Mouse (Mus musculus) C2C12 (cell line): ENCODE results near the gene Trpv5. TPM values are rescaled to one million over a fixed set of nuclear protein-coding genes. Genes with fewer than 3 reads are reported as not detected.

ENCODE experiments used
- H3K27me3 ChIP-seq: one replicate; pipeline ENCODE4 v1.6.1; 2011; ENCODE audit not compliant: control insufficient read depth, insufficient read depth, insufficient read length
- H3K36me3 ChIP-seq: one replicate; pipeline ENCODE4 v1.6.1; 2011; ENCODE audit not compliant: control insufficient read depth, insufficient read depth
- H3K4me3 ChIP-seq: one replicate; pipeline ENCODE4 v1.5.1; 2011; ENCODE audit warnings: mild to moderate bottlenecking, control low read depth; ENCODE audit not compliant: poor library complexity, insufficient read depth, severe bottlenecking
- H3K79me2 ChIP-seq: one replicate; pipeline ENCODE4 v1.6.1; 2011; ENCODE audit not compliant: control insufficient read depth, insufficient read depth
- H3K79me3 ChIP-seq: one replicate; pipeline ENCODE4 v1.6.1; 2011; ENCODE audit warnings: low read depth, control low read depth
- H3ac ChIP-seq: one replicate; pipeline ENCODE3; 2011; ENCODE audit warnings: low read depth; ENCODE audit not compliant: control insufficient read depth, insufficient read length
- CEBPB ChIP-seq: IDR thresholded peaks from one replicate; pipeline ENCODE4 v1.6.1; 2011; ENCODE audit warnings: low read depth, mild to moderate bottlenecking, control low read depth, moderate library complexity
- CTCF ChIP-seq: IDR thresholded peaks from one replicate; pipeline ENCODE4 v1.5.1; 2011; ENCODE audit not compliant: control insufficient read depth, insufficient read depth, insufficient read length
- FOSL1 ChIP-seq: IDR thresholded peaks from one replicate; pipeline ENCODE4 v1.8.0; 2011; ENCODE audit warnings: mild to moderate bottlenecking, low read length; ENCODE audit not compliant: poor library complexity, insufficient read depth, severe bottlenecking
- MAX ChIP-seq: IDR thresholded peaks from one replicate; pipeline ENCODE4 v1.6.1; 2011; ENCODE audit warnings: mild to moderate bottlenecking, control low read depth
- MYOD1 ChIP-seq: IDR thresholded peaks from one replicate; pipeline ENCODE4 v1.6.1; 2011; ENCODE audit warnings: low read depth; ENCODE audit not compliant: control insufficient read depth, insufficient read length
- MYOG ChIP-seq: IDR thresholded peaks from one replicate; pipeline ENCODE4 v1.6.1; 2011; ENCODE audit not compliant: control insufficient read depth, insufficient read length; ENCODE audit errors: extremely low read depth
- USF1 ChIP-seq: IDR thresholded peaks from one replicate; pipeline ENCODE4 v1.6.1; 2011; ENCODE audit warnings: low read depth, mild to moderate bottlenecking, control low read depth, moderate library complexity
- polyA plus RNA-seq: library from polyadenylated mRNA; unstranded; fragments of >200 nt; fragmentation: generic; extraction: Trizol; gene quantifications from one replicate; pipeline ENCODE4 v1.2.1, GENCODE M21; 2012; ENCODE audit warnings: missing spikeins

Gene Trpv5
- polyA plus RNA-seq, 1 experiment = not detected

DNA sequence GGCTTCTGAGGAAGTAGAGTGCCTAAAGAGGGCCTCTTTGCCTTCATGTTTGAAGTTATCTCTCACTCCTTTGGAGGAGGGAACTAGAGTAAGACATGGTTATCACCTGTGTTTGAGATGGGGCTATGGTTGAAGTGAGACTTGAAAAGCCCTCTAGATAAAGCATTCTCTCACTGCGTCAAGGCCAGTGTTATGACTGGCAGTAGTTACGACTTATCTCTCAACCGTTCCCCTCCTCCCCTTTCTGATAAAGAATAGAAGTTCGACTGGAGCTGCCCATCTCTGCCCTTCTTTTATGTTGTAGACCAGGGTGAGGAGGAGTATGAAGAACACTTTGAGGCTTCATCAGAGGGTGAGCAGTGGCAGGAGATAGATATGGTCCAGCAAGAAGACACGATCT, 4.3 kb upstream of the Trpv5 start:
- H3K27me3 ChIP-seq = peaks cover 5% of the 10 kb centered on the region
- H3ac ChIP-seq = no peak overlapping the region
- no peak overlapping the region for H3K4me3 ChIP-seq
- H3K79me2 ChIP-seq = no peaks in the 10 kb centered on the region
- no peaks in the 10 kb centered on the region for H3K36me3 ChIP-seq
- TF ChIP-seq MAX = no peak
- no peak for TF ChIP-seq CTCF
- TF ChIP-seq MYOD1 = no peak
- no peak for TF ChIP-seq MYOG
- no peak for TF ChIP-seq CEBPB
- TF ChIP-seq USF1 = no peak
- TF ChIP-seq FOSL1 = no peak
- H3K79me3 ChIP-seq = no peaks in the 10 kb centered on the region

DNA sequence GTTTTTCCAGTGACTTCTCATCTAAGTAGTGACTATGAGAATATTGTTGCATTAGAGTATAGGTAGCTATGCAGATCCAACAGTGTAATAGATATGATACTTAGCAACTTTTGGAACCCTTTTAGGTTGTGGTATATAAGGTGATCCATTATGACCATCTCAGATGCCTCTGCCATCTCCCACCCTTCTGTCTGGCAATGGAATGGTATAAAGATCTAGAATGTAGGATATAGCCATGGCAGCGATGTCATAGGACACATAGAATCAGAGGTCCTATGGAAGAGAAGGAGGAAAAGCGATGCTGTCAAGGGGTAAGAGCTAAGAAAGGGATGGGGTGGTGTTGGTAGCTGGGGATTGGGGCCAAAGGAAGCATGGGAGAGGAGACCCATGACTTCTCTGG, 3.6 kb upstream of the Trpv5 start, which contains the start of gene Llcfc1:
TSS of gene Llcfc1 (plus strand) at position 301 of the 400 bp plus-strand sequence.
- H3ac ChIP-seq = no peak within 1 kb of the TSS
- H3K79me3 ChIP-seq = no peaks in the 10 kb centered on the region
- TF ChIP-seq USF1 (no peak), MAX (no peak)
- peaks cover 8% of the 10 kb centered on the region for H3K27me3 ChIP-seq
- no peak within 1 kb of the TSS for H3K4me3 ChIP-seq
- no peaks in the 10 kb centered on the region for H3K36me3 ChIP-seq
- no peaks in the 10 kb centered on the region for H3K79me2 ChIP-seq

DNA sequence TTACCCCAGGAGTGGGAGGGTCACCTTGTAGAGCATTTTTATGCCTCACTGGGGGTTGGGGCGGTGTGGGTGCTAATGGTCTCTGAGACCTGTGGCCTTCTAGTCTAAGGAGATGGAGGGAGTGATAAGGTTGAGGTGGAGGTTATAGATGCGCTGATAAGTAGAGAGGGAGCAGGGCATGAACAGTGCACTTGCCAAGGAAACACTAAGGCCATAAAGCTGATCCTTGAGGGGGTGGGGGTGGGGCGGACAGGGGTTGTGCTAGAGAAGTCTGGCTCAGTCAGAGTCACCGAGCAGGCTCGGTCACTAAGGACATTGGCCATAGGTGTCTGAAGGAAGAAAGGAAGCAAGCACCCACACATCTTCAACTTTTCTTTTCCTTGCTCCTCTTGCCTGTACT, 1.1 kb upstream of the Trpv5 start:
- Histone ChIP-seq H3K79me2 (no peaks in the 10 kb centered on the region), H3K36me3 (no peaks in the 10 kb centered on the region)

DNA sequence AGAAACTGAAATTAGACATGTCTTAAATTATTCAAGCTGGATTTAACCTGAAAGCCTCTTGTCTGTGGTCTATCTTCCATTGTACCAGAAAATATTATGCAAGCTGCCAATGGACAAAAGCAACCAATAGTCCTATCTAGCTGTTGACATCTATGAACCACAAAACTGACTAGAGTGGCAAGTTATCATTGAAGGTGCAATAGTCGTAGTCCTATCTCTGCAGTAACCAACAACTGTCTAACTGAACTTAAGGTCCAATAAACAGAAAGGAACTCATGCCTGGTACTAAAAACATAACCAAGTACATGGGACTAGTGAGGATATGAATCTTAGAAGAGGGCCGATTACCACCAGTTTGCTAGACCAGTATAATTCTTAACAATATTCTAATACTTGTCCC, 4.0 kb downstream of the Trpv5 start:
- no peak overlapping the region for H3K4me3 ChIP-seq
- no peaks in the 10 kb centered on the region for H3K36me3 ChIP-seq
- H3K27me3 ChIP-seq = peaks cover 7% of the 10 kb centered on the region
- no peaks in the 10 kb centered on the region for H3K79me3 ChIP-seq
- no peak overlapping the region for H3ac ChIP-seq
- no peaks in the 10 kb centered on the region for H3K79me2 ChIP-seq
- TF ChIP-seq MYOG = no peak
- no peak for TF ChIP-seq MAX
- no peak for TF ChIP-seq CTCF
- TF ChIP-seq FOSL1 = no peak
- no peak for TF ChIP-seq USF1
- TF ChIP-seq CEBPB = no peak
- no peak for TF ChIP-seq MYOD1

More for the DNA sequence above, 1.1 kb upstream of the Trpv5 start:
- H3K79me3 ChIP-seq = no peaks in the 10 kb centered on the region
- H3K4me3 ChIP-seq = no peak overlapping the region
- TF ChIP-seq MYOD1 (no peak), MYOG (no peak), CTCF (no peak), USF1 (no peak)
- H3K27me3 ChIP-seq = peaks cover 8% of the 10 kb centered on the region
- no peak overlapping the region for H3ac ChIP-seq

DNA sequence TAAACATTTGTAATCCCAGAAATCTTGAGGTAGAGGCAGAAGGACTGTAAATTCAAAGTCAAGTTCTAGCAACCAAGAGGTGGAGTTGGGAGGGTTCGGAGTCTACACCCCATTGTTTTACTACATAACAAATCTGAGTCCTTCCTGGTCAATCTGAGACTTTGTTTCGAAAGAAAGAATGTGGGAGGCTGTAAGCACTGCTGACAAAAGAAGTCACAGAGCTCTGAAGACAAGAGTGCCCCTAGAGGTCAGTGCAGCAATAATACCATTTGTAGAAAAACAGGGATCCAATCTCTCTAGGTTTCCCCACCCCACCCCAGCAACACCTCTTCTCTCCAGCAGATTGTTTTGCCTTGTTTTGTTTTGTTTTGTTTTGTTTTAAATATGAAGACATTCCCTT, 18.2 kb downstream of the Trpv5 start:
- TF ChIP-seq MYOG (no peak), CTCF (no peak), USF1 (no peak), MYOD1 (no peak), CEBPB (no peak), FOSL1 (no peak), MAX (no peak)
- no peak overlapping the region for H3K4me3 ChIP-seq
- H3K79me2 ChIP-seq = no peaks in the 10 kb centered on the region
- H3K36me3 ChIP-seq = no peaks in the 10 kb centered on the region
- H3K79me3 ChIP-seq = no peaks in the 10 kb centered on the region
- H3ac ChIP-seq = no peak overlapping the region
- no peaks in the 10 kb centered on the region for H3K27me3 ChIP-seq

DNA sequence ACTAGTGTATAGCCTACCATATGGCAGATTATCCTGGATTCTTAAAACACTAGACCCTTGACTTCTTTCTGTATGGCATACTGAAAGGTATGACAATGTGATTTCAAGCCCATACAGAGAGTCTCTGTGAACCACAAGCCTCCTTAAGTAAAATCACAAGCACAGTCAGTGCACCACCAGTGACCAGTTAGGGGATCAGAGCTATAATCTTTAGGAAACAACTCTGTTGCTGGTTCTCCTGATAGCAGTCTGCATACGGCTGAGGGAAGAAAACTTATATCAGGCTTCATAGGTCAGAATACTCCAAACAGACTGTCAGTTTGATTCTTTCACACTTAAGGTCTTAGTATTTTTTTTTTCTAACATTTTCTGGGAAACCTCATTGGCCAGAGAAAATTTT, 22.1 kb downstream of the Trpv5 start:
- Histone ChIP-seq H3ac (no peak overlapping the region), H3K79me3 (no peaks in the 10 kb centered on the region), H3K4me3 (no peak overlapping the region), H3K79me2 (no peaks in the 10 kb centered on the region), H3K27me3 (no peaks in the 10 kb centered on the region), H3K36me3 (no peaks in the 10 kb centered on the region)
- no peak for TF ChIP-seq MYOD1
- TF ChIP-seq MYOG = no peak
- TF ChIP-seq FOSL1 = no peak
- no peak for TF ChIP-seq MAX
- no peak for TF ChIP-seq CTCF
- TF ChIP-seq USF1 = no peak
- TF ChIP-seq CEBPB = no peak
